Mouse (Mus musculus) CH12.LX (cell line): Measurements from ENCODE around the gene Vmn1r195.

Experiments
- CTCF ChIP-seq, 2 experiments: IDR thresholded peaks in 1 of 2; conservative IDR thresholded peaks in 1 of 2; 2 replicates each; pipeline ENCODE4 v1.5.1; 2011 to 2012; ENCODE audit warnings: low read depth in 2 of 2, low read length in 2 of 2, improper control_type of control experiment in 1 of 2, inconsistent platforms in 1 of 2, mild to moderate bottlenecking in 1 of 2, moderate library complexity in 1 of 2
- MAX ChIP-seq: IDR thresholded peaks from 2 replicates; pipeline ENCODE4 v1.6.1; 2011; ENCODE audit warnings: low read length, improper control_type of control experiment
- POLR2AphosphoS2 ChIP-seq: IDR thresholded peaks from 2 replicates; pipeline ENCODE4 v1.6.1; 2011; ENCODE audit warnings: low read depth, low read length, improper control_type of control experiment

DNA sequence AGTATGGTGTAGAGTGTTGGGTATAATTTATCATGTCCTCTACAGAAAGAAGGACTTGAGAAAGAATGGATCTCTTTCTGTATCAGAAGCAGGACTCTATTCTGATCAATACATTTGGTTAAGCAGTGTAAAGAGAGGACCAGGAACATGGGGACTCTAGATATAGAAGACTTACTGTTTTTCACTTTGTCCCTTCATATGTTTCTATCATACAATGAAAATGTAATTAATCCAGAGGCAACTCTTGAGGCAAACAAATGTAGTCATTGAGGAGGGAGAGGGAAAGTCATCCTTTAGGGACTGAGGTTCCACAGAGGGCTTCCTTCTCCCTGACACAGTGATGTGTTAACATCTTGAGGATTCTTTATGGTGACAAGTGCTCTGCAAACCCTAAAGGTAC, 54.0 kb downstream of the Vmn1r195 start, which contains the start of gene Vmn1r197:
- TF ChIP-seq CTCF (conservative IDR thresholded peaks at IDR 0.05 in 1 of 2, IDR thresholded peaks at IDR 0.05 in 1 of 2; ENCODE audit: low read depth in 2 of 2, low read length in 2 of 2) (no peak), MAX (no peak), POLR2AphosphoS2 (no peak)
